Mouse (Mus musculus) left cerebral cortex, postnatal 14 days (tissue): ENCODE data around the gene Gramd1a. TPM values are rescaled to one million over a fixed set of nuclear protein-coding genes. Genes with fewer than 3 reads are reported as not detected.

Experiments used
- DNase-seq, 2 experiments: peaks; one replicate each; pipeline ENCODE4 v3.0.0; 2021 to 2022; ENCODE audit warnings: low spot score in 2 of 2, mixed read lengths in 1 of 2
- intact Hi-C: fragments of 180-260 bp; cut with DNase I; formaldehyde crosslinking; loops from one replicate; pipeline ENCODE4 v1.15.1; 2025
- long read RNA-seq, 2 experiments: library from polyadenylated mRNA; stranded (forward); transcript quantifications; one replicate each; pipeline ENCODE4 v2.0.0; 2021
- total RNA-seq, 2 experiments: library from RNA; stranded (reverse); gene quantifications; 2 replicates each; pipeline ENCODE4 v1.2.3; 2021

Gramd1a gene
- total RNA-seq, result 100 to 1,000 TPM; 111 to 121 TPM
- long read RNA-seq, experiment 1, partial matches to known transcripts, result 30 of 142 reads
- long read RNA-seq, experiment 1, other reads (novel, unspliced or antisense), result 112 of 142 reads
- long read RNA-seq, experiment 2, partial matches to known transcripts, result 30 of 151 reads
- long read RNA-seq, experiment 2, other reads (novel, unspliced or antisense), result 119 of 151 reads

- intact Hi-C loops, result no loop called here
- DNase-seq, result no peak
Measured at GRCm38 (mm10) chr7:31155296-31156033, at the start of gene Gramd1a. Gene Gramd1a, minus strand, starts transcription at chr7:31155896.

- DNase-seq, result no peak
- intact Hi-C loops, result no loop called here
Measured at GRCm38 (mm10) chr7:31195591-31196307, 40.1 kb upstream of the Gramd1a start.

DNA sequence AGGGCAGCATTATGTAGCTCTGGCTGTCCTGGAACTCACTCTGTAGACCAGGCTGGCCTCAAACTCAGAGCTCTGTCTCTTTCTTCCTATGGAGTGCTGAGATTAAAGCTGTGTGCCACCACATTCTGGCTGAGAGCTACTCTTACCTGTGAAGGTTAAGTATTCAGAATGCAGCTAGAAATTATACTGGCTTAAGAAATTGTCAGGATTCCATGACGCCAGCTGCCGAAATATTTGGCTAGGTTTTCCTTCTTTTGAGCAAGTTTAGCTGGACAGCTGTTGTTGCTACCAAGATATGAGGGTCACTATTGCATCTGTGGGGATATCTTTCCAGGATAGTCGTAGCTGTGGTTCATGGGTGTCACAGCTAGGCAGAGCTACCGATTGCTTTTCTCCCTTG, 29.0 kb upstream of the Gramd1a start:
- DNase-seq, result no peak
- intact Hi-C loops, result no loop called here

DNA sequence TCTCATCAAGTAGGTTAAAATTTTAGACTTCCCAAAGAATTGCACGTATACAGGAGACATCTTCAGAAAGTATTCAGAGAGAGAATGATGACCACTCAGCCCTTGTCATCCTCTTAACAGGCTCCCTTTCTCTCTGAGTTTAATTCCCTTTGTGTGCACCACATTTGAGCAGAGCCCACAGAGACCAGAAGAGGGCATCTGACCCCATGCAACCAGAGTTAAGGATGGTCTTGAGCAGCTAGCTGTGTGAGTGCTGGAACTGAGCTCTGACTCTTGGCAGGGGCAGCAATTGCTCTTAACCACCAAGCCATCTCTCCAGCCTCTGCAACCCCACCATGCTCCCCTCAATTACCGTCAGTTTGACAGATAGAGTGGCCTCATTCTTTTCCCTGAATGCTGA, 27.2 kb upstream of the Gramd1a start:
- intact Hi-C loops, result no loop called here
- no peak for DNase-seq

DNA sequence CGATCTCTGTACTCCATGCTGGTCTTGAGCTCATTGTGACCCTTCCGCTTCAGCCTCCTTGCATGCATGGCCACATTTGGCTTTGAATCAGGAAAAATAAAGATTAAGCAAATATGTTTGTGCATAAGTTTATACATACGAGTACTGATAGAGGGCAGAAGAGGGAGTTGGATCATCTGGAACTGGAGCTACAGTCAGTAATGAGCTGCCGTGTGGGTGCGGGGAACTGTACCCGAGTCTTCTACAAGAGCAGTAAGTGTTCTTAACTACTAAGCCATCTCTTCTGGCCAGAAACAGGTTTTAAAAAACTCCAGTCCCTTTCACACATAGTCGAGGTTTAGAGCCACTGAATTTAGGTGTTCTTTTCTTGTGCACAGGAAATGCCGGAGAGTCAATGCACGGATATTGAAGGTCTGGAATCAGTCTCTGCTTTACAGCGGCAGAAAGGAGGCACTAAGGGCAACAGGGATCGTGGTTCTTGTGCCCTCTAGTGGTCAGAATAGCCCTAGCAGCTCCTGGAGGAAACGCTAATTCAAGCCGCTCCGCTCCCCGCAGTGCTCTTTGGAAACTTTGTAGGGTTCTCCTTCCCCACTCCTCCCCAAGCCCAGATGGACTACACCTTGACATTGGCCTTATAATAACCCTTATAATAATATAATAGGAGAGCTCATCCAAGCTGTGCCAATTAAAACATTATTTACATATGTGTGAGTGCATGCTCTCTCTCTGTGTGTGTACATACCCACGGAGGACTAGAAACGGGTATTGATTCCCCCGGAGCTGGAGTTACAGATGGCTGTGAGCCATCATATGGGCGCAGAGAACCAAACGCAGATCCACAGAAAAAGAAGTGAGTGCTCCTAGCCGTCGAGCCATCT, 21.4 kb upstream of the Gramd1a start:
- intact Hi-C loops, result loop anchor here (5.0 kb wide), 1 partner anchor 45 kb away; no protein-coding TSS in a partner anchor
- peak; percentile 76 to 84 for DNase-seq

- intact Hi-C loops, result loop anchor here (5.0 kb wide), 1 partner anchor 43 kb away; no protein-coding TSS in a partner anchor
- no peak for DNase-seq
Measured at GRCm38 (mm10) chr7:31175096-31175495, 19.4 kb upstream of the Gramd1a start.

DNA sequence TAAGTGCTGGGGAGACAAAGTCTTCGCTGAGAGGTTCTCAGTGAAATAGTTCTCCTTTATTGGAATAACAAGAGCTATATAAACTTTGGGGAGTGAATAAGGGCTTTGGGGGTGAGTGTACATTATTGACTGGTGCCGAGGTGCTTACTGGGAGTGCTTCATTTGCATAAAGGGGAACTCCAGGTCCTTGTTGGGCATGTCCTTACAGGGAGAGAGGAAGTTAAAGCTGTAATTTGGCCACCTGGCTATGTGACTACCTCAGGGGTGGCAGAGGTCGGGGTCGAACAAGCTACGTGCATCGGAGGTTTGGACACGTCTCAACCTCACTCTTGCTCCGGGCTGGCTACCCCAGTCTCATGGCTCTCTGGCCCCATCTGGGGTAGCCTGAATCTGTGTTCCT, 18.8 kb upstream of the Gramd1a start:
- intact Hi-C loops, result no loop called here
- no peak for DNase-seq

DNA sequence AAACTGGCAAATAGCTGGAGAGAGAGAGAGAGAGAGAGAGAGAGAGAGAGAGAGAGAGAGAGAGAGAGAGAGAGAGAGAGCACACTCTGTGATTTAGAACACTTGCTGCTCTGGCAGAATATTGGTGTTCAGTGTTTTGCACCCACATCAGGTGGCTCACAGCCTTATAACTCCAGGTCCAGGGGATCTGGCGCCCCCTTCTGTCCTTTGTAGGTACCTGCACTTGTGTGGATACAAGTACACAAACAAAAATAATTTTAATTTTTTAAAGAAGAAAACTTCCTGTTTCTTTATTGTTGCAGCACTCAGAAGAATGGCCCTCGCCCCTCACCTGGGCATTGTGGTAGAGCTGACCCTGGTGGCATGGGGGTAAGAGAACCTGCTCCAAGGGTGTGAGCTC, 16.5 kb upstream of the Gramd1a start:
- intact Hi-C loops, result no loop called here
- DNase-seq, result no peak

- intact Hi-C loops, result no loop called here
- no peak for DNase-seq
Measured at GRCm38 (mm10) chr7:31170520-31170919, 14.8 kb upstream of the Gramd1a start.

DNA sequence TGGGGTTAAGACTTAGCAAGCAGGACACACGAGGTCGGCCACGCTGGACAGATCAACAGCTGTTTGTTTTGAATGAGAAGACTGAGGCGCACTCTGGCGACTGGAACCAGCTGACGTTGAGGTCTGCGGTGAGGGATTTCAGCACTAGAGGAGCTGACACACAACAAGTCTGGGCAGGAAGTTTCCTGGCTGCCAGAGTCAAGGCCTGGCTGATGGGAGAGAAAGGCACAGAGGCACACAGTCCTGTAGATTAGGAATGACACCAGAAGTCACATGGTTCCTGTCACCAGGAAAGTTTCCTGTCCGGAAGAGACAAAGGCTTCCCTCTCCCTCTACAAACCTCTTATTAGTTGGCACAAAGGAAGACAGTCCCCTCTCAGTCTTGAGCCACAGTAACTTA, 12.7 kb upstream of the Gramd1a start:
- intact Hi-C loops, result no loop called here

GRCm38 (mm10) chr7:31164748-31165147, 9.1 kb upstream of the Gramd1a start:
- DNase-seq, result no peak

More for the DNA sequence above, 12.7 kb upstream of the Gramd1a start:
- no peak for DNase-seq

DNA sequence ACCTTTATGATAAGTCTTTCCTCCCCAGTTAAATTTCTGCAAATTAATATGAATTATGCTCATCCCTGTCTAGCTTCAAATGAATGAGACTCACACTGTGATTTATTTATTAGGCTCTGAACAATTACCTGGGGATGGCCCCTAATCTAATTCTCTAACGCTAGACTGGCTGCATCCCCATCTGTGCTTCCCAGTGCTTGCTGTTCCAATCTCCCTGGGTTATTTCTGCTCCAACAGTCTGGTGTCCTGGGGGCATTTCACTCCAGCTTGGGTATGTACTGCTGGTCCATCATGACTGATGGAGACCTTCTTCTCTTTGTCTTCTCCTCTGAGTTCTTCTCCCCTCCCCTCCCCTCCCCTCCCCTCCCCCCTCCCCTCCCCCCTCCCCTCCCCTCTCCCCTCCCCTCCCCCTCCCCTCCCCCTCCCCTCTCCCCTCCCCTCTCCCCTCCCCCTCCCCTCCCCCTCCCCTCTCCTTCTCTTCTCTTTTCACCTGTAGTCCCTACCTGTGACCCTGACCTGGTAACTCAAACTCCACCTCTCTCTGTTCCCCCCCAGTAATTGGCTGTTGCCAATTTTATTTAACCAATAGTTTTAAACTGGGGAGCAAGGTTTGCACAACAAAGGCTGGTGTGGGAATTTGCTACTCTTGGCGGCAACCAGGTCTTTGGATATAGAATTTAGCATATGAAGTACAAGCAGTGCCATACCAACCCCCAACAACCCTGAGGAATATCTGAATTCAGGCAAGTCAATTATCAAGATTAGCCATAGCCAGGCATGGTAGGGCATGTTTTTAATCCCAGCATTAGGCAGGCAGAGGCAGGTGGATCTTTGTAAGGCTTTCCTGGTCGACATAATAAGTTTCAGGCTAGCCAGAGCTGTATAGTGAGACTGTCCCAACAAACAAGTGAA, 8.2 kb upstream of the Gramd1a start:
- intact Hi-C loops, result no loop called here
- no peak for DNase-seq

More at GRCm38 (mm10) chr7:31164748-31165147, 9.1 kb upstream of the Gramd1a start:
- intact Hi-C loops, result no loop called here

DNA sequence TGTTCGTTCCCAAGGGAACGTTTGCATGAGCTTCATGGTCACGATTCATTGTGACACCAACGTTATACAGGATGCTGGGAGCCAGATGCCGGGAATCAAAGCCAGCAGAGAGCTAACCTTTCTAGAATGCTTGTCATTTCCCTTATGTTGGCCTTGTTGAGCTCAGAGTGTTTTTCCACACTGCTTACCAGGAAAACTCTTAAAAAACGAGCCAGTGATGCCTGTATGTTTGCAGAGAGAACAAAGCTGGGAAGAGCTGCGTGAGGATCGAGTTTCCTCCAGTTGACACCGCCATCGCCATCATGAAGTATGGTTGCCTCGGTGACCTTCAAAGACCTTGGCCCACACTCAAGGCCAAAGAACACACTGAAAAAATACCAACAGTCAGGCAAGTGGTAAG, 6.6 kb upstream of the Gramd1a start:
- DNase-seq, result no peak
- intact Hi-C loops, result no loop called here

- DNase-seq, result no peak
- intact Hi-C loops, result no loop called here
Measured at GRCm38 (mm10) chr7:31161831-31162230, 6.1 kb upstream of the Gramd1a start.

DNA sequence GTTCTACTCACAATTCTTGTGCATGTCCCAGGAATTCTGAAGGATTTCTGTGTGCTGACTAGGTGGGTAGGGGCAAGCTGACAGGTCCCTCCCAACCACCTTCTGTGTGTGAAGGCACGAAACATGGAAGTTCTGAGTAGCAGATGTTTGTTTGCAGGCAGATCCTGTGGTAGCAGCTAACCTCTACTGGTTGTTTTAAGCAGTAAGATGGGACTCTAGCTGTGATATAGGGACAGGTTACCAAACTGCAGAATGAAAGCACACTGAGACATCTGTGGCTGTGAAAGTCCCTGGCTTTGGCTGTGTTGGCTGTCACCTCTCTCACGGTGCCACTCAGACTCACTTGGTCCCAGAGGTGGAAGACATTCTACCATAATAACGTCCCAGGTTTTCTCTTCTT, 5.5 kb upstream of the Gramd1a start:
- intact Hi-C loops, result no loop called here
- no peak for DNase-seq

DNA sequence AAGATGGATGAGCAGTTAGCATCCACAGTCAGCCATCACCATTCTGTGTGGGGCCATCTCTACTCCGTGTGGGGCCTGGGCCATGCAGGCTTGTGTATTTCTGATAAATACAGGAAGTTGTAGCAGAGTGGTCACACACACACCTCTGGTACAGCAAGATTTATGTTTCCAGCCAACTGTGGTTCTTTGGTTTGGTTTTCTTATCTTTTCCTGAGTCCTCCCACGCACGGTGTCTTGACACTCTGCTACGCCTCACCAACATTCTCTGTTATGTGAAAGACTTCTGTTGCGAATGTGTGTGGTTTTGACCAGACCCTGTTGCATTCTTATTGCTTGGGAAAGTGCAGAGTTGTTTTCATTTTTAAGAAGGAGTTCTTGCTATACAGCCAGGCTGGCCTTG, 5.1 kb upstream of the Gramd1a start:
- DNase-seq, result no peak
- intact Hi-C loops, result no loop called here

DNA sequence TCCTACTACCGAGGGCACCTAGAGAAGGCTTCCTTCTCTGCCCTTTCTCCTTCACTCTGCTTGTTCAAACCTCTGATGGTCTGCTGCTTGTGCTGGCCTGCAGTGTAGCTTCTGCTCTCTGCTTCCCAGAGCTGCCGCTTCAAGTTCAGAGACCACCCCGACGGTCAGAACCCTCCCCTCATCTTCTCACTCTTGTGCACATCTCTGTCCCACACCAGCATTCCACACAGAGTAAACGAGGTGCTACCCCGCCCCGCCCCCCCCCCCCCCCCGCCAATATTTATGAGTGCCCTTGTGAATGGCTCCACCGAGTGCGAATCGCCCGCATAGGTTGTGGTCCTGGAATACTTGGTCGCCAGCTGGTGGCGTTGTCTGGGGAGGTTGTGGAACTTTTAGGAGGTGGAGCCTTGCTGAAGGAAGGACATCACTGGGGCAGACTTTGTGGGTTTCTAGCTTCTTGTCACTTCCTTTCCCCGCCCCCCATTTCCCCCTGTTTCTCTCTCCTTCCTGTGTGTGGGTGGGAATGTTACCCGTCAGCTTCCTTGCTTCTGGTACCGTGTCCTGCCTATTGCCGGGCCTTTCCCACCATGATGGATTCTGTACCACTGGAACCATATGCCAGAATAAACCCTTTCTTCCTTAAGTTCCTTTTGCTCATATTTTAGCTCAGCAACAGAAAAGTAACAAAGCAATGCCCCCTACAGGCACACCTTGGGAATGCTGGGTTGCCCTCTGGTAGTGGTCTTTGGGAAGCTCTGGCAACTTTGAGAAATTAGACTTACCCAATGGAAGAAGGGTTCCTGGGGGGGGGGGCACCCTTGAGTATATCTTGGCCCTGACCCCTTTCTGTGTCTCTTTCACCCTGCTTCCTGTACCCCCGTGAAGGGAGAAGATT, 585 bp upstream of the Gramd1a start:
- DNase-seq, result no peak
- intact Hi-C loops, result no loop called here
